Mouse (Mus musculus) thymus, adult 18-20 months (tissue): ENCODE measurements around the gene Ndufv3.
A peak's percentile ranks its signal among the peaks of the same experiment; 100 is the strongest.

Experiments
- DNase-seq, 2 experiments: peaks; one replicate each; pipeline ENCODE4 v3.0.0; 2022; ENCODE audit warnings: mixed read lengths in 2 of 2

The Ndufv3 gene

DNA sequence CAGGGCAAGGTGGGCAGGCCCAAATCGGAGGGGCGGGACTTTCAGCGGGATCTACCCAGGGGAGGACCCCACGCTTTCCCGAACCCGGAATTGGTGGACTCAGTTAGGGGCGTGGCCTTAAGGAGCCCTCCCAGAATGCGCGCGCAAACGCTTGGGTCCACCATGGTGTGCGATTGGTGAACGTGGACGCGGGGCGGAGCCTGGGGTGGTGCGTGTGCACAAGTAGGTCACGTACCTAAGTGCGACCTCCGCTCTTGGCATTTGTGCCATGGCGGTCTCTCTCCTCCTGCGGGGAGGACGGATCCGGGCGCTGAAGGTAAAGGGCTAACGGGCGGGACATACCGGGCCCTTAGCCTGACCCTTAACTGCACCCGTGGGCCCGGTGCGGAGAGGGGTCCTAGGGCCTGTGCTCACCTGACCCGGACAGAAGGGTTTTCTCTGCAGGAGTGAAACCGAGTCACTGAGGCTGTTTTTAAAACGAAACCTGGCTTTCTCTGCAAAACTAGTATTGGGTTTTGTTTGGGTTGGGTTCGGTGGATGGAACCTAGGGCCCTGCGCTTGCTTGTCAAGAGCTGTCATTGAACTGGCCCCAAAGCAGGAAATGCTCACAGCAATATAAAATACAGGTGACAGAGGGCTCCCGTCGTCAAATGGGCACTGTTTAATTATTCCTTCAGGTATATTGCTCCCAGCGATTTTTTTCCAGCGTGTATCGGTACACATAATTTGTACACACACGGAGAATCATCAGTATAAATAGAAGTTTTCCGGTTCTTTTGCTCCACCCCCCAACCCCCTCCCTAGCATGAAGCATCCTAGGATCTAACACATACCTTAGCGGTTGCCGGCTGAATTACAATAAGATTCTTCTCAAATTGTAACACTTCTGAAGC, at the start of gene Ndufv3, which contains the start of gene Wdr4:
Ndufv3 (plus strand) TSS at position 170 of the 893 bp plus-strand sequence.
Wdr4 (minus strand) TSS at position 35 of the 893 bp plus-strand sequence.
- DNase-seq, result peak; percentile 99 to 100

DNA sequence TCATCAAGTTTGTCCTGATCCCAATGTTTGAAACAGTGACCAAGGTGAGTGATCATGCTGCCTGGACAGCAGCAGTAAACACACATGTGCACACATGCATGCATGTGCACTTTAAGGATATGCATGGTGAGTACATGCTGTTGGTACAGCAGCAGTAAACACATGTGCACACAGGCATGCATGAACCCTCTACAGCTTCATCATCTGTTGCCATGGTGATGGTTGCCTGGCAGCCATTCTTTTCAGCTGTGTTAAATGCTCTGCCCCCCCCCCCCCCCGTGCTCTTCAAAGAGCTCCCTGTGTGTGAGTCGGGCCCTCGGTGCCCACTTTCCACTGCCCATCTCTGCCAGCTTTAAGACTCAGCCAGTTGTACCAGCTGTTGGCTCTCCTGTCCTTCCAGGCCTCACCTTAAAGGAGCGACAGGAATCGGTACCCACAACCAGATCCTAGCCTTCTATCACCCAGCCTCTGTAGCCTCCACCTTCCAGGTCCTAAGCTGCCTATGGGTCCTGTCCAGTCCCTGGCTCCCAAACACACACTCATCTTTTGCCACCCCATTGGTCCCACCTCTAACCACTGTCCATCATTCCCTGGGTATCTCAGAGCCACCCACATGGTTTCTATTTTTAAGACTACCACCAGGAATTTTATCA, 49.0 kb upstream of the Ndufv3 start:
- DNase-seq, result no peak

- DNase-seq, result no peak
These were observed 45.5 kb upstream of the Ndufv3 start for GRCm38 (mm10) chr17:31474388-31474787.

GRCm38 (mm10) chr17:31478606-31479005, 41.3 kb upstream of the Ndufv3 start:
- DNase-seq, result no peak

GRCm38 (mm10) chr17:31479108-31479844, 40.6 kb upstream of the Ndufv3 start:
- no peak for DNase-seq

DNA sequence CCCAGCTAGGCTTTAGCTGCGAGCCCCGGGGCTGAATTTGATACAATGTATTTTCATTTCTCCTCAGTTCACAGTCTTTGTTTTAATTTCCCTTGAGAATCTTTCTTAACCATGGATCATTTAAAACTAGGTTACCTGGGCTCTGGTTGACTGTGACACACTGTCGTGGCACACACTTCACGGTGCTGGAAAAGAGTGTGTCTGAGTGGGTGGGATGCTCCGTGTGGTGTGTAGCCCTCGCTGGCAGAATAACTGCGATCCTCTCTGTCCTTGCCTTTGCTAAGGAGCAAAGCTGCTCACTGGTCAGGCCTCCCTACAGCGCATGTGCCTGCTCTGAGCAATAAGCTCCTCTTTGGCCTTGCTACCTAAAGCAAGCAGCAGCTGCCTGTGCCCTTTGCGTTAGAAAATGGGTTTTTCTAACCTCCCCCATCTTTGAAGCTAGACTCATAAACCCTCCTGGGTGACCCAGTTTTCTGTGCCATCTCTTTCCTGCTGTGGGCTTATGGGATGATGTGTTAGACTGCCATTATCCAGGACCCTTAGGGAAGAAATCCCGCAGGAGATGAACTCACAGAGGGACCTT, 33.2 kb upstream of the Ndufv3 start:
- no peak for DNase-seq

GRCm38 (mm10) chr17:31487433-31488060, 32.4 kb upstream of the Ndufv3 start:
- DNase-seq, result no peak

GRCm38 (mm10) chr17:31491355-31491754, 28.6 kb upstream of the Ndufv3 start:
- DNase-seq, result no peak

DNA sequence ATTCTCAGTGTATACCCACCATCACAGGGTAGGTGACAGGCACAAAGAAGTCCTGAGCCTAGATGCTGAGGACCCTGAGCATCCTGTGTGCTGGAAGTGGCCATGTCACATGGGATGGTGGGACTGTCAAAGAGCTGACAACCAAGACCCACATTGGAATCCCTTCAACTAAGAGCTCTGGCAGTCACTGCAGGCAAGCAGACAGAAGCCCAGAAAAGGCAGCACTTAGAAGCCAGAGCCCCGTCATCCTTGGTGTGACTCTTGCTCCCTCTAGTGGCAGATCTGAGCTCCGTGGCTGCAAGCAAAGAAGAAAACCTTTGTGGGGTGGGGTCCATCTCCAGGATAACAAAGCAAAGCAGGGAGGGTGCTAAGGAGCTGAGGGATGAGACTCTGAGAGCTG, 27.5 kb upstream of the Ndufv3 start:
- peak; percentile 32 to 37 for DNase-seq

- no peak for DNase-seq
These were observed 24.9 kb upstream of the Ndufv3 start for GRCm38 (mm10) chr17:31494989-31495388.

DNA sequence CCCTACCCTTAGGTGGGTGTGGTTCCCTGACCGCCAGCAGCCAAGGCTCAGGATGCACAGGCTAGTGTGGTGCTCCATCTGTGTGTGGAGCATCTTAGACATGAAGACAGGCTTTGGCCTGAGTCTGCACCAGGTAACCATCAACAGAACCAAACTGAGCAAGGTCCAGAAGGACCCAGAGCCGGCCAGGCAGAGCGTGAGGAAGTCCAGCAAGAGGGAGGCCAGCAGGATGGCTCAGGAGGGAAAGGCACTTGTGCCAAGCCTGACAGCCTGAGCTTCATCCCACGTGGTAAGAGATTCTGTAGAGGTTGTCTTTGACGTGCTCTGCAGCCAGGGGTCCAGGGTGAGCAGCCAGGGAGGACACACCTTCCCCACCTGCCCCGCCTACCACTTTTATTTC, 22.2 kb upstream of the Ndufv3 start:
- no peak for DNase-seq

GRCm38 (mm10) chr17:31499725-31500124, 20.2 kb upstream of the Ndufv3 start:
- no peak for DNase-seq

DNA sequence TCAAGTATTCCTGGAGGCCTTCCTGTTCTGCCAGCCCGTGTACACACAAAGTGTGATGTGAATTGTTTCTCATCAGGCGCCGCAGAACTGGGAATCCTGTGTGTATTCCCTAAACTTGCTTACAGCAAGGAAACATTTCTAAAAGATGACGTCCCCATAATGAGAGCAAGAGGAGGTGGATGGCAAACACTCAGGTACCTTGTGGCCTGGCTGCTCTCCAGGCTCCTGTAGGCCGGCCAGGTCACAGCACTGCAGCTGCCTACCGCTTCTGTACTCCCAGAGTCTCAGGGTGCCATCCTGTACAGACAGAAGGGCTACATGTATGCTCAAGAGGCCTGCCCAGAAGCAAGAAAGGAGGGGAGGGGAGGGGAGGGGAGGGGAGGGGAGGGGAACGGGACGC, 19.5 kb upstream of the Ndufv3 start:
- DNase-seq, result no peak

GRCm38 (mm10) chr17:31500908-31501307, 19.0 kb upstream of the Ndufv3 start:
- no peak for DNase-seq

GRCm38 (mm10) chr17:31502261-31502927, 17.5 kb upstream of the Ndufv3 start:
- no peak for DNase-seq

DNA sequence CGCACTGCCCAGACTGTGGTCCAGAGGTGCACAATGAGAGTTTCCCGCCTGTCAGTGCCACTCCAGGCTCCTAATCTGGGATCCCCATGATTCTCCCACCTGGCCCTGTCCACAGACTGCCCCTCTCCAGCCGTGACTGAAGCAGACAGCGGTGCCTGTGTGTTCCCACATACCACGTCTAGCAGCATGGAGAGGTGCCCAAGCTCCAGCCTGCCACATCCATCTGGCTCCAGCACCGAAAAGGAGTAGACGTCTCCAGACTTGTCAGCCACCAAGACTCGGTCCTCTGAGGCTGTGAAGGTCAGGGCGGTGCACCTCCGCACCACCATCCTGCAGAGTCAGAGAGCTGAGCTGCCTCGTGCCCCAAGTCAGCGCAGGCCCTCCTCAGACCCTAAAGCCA, 16.6 kb upstream of the Ndufv3 start:
- no peak for DNase-seq

DNA sequence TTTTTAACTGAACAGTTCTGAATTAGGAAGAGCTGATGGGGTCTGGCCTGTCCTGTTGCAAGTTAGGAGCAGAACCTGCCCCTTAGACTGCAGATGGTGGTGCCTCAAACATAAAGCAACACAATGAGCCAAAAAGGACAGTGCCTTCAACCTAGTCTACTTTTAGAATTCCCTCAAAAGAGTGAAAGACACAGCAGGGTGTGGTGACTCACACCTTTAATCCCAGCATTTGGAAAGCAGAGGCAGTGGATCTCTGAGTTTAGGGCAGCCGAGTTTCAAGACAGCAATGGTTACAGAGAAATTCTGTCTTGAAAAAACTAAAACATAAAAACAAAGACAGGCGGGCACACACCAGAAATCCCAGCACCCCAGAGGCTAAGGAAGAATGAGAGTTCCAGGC, 16.0 kb upstream of the Ndufv3 start:
- DNase-seq, result no peak

DNA sequence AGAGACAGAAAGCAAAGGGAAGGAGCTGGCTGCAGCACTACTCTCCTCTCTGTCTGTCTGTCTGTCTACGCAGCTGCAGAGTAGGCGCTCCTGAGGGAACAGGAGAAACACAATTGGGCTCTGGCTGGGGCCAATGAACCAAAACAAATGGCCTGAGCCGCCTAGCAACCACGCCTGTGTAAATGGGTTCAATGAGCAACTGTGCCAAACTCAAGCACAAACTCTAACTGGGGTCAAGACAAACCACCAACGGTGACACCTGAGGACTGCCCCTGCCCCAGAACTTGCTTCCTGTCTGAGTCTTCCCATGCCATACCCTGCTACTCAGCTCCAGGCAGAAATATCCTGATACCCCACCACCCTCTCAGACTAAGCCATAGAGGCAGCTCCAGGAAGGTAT, 14.9 kb upstream of the Ndufv3 start:
- no peak for DNase-seq

DNA sequence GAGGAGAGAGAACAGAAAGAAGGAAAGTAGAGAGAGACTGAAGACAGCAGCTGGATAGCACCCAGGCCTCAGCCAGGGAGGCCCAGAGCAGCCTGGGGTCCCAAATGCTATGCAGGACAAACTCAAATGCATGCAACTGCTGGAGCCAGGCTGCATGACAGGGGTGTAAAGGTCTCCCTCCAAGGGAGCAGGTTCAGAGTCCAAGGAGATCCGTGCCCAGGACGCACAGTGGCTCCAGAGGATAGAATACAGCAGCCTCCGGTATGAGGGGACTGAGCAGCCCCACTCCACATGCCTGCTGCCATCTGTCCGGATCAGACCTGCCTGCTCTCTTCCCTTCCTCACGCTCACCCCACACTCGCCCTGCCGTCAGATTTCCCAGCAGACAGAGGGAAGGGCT, 13.6 kb upstream of the Ndufv3 start:
- no peak for DNase-seq

DNA sequence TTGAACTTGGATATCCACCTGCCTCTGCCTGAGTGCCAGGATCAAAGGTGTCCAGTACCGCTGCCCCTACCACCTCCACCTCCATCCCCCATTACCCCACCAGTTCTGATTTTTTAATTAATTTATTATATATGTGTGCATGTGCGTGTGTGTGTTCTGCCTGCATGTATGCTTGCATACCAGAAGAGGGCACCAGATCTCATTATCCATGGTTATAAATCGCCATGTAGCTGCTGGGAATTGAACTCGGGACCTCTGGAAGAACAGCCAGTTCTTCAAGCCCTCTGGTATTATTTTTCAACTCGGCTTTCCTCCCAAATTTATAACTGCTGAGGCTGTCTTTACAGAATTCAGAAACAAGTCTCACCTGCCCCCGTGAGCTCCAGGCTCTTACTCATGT, 9.0 kb upstream of the Ndufv3 start:
- DNase-seq, result no peak

DNA sequence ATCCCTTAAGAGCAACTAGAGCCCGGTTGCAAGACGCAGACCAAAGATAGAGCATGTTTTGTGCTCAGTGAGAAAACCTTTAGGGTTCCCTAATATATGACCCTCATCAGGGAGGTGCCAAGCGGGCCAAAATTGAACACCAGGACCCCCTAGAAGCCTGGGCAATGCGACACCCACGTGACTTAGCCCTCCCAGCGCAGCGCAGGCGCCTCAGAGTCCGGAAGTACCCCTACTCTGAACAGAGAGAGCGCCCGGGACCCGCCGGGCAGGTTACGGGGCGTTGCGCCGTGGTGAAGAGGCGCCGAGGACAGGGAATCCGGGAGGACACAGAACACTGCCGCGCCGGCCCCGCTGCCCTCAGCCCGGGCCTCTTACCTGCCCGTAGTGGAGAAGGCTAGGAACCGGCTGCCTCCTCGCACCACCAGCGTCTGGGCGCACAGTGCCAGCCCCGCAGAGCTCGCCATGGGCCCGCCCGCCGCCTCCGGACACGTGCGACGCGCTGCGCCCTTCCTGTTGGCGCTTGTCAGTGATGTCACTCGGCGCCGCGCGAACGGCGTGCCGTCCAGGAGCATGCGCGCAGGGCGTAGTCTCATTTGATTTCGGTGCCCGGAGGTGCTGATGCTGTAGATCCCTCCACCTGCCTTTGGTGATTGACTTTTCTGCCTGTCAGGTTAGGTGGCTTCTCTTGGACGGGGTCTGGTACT, 8.0 kb upstream of the Ndufv3 start:
- peak; percentile 76 to 78 for DNase-seq
